Mouse (Mus musculus): Measurements from ENCODE around the gene Rhcg. TPM values are rescaled to one million over a fixed set of nuclear protein-coding genes. Genes with fewer than 3 reads are reported as not detected.

Gene Rhcg
- polyA plus RNA-seq (2016; fragmentation: Nextera tagmentation; extraction: Ambion mirVana): 0.15 TPM in 1 of 2 replicates, not detected in the other

DNA sequence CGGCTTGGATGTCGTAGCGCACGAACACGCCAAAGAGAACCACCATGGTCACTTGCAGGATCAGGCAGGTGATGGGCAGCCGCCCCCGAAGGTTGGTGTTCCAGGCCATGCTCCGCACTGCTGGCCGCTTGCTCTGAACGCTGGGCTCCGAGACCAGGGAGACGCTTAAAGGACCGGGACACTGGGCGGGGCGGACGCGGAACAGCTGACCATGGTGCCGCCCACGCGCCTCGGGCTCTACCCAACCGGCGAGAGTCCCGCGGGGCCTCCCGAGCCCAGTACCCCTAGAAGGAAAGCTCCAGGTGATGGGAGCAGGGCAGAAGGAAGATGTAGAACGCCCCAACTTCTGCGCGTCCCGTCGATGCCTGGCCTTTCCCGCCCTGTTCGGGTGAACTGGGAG lies at the start of gene Rhcg:
TSS of gene Rhcg (minus strand) at position 240 of the 400 bp plus-strand sequence.
- 10% methylated on average over 33 of the region's 33 CpGs for WGBS
- ATAC-seq (ENCODE audit: insufficient number of reproducible peaks, insufficient read depth, low FRiP score, low TSS enrichment, low read depth): no peak
- H3K4me2 ChIP-seq: peak within 1 kb of the TSS; percentile 44
- no peaks in the 10 kb centered on the region for H3K4me1 ChIP-seq (replicated peaks)
- no peak within 1 kb of the TSS for H3K27ac ChIP-seq
- H3K4me3 ChIP-seq (replicated peaks): peak within 1 kb of the TSS; percentile 24
- H3K9ac ChIP-seq (replicated peaks): no peak within 1 kb of the TSS
- no peaks in the 10 kb centered on the region for H3K36me3 ChIP-seq
- no peaks in the 10 kb centered on the region for H3K9me3 ChIP-seq
- H3K27me3 ChIP-seq: peaks cover 71% of the 10 kb centered on the region

DNA sequence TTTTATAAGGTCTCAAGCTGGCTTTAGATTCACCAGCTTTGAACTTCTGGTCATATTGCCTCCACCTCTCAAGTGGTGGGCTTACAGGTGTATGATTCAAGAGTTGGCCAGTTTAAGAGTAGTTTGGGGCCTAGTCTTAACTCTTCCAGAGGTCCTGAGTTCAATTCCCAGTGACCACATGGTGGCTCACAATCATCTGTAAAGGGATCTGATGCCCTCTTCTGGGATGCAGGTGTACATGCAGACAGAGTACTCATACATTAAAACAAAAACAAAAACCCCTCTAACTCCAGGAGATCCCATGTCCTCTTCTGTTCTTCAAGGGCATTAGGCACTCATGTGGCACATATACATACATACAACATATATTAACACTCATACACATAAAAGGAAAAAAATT lies 49.2 kb upstream of the Rhcg start:
- Histone ChIP-seq H3K27ac (no peak overlapping the region), H3K4me2 (no peak overlapping the region), H3K4me3 (replicated peaks) (no peak overlapping the region), H3K9ac (replicated peaks) (no peak overlapping the region), H3K4me1 (replicated peaks) (peaks cover 18% of the 10 kb centered on the region), H3K36me3 (peaks cover 69% of the 10 kb centered on the region), H3K27me3 (no peaks in the 10 kb centered on the region), H3K9me3 (no peaks in the 10 kb centered on the region)
- no peak for ATAC-seq (ENCODE audit: insufficient number of reproducible peaks, insufficient read depth, low FRiP score, low TSS enrichment, low read depth)

DNA sequence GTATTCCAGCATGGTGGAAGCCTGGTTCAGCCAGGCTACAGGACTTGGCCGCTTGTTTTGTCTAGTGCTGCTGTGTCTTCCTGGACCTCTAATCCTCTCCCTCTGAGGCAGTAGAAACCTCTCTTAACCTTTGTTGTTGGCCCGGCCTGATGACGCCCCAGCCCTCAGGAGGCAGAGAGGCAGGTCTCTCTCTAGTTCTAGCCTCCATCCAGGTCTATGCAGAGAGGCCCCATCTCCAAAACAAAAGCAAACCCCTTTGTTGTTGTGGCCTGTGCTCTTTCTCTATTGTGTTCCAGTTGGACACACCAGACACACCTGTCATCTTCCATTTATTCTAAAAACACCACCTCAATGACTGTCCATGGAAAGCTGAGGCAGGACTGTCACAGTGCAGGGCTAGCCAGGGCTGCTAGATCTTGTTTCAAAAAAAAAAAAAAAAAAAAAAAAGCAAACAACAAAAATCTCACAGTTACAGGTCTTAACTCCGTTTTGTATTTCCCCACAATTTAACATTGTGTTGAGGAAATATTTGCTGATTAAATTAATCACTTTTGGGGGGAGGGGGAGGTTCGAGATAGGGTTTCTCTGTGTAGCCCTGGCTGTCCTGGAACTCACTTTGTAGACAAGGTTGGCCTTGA lies 43.9 kb upstream of the Rhcg start:
- H3K27ac ChIP-seq: no peak overlapping the region
- H3K27me3 ChIP-seq: peaks cover 3% of the 10 kb centered on the region; the same call in 1 of the 2 replicates
- peak overlapping the region; percentile 78 for H3K4me2 ChIP-seq
- peaks cover 28% of the 10 kb centered on the region for H3K4me1 ChIP-seq (replicated peaks)
- H3K36me3 ChIP-seq: peaks cover 19% of the 10 kb centered on the region
- peak overlapping the region; percentile 92 for H3K4me3 ChIP-seq (replicated peaks)
- H3K9me3 ChIP-seq: no peaks in the 10 kb centered on the region
- peak overlapping the region; percentile 87 for H3K9ac ChIP-seq (replicated peaks)
- 15% methylated on average over 5 of the region's 5 CpGs for WGBS
- no peak for ATAC-seq (ENCODE audit: insufficient number of reproducible peaks, insufficient read depth, low FRiP score, low TSS enrichment, low read depth)

DNA sequence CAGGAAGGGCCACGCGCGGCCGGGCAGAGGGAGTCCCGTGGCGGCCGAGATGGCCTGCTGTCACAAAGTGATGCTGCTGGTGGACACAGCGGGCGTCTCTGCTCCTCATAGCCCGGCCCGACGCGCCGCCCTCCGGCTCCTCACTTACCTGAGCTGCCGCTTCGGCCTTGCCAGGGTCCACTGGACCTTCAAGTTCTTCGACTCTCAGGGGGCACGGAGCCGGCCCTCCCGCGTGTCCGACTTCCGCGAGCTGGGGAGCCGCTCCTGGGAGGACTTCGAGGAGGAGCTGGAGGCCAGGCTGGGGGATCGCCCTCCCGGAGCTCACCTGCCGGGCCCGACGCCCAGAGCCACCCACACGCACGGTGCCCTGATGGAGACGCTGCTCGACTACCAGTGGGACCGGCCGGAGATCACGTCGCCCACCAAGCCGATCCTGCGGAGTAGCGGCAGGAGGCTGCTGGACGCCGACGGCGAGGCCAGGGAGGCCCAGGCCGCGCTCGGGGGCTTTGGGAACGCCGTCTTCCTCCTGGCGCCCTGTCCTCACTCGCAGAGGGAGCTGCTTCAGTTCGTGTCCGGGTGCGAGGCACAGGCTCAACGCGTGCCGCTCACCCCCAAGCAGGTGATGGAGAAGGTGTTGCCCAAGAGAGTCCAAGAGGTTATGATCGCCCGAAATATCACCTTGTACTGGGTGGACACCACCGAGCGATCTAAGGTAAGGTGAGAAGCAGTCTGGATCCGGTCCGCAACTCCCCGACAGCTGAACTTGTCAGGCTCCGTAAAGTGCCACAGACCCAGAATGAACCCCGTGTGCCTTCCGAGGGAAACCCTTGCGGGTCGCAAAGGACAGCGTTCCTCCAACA lies 43.1 kb upstream of the Rhcg start:
- Histone ChIP-seq H3K4me2 (peak overlapping the region; percentile 78), H3K9me3 (no peaks in the 10 kb centered on the region), H3K27me3 (peaks cover 3% of the 10 kb centered on the region; the same call in 1 of the 2 replicates), H3K4me3 (replicated peaks) (peak overlapping the region; percentile 92), H3K36me3 (peaks cover 10% of the 10 kb centered on the region; the same call in 1 of the 2 replicates), H3K4me1 (replicated peaks) (peaks cover 28% of the 10 kb centered on the region), H3K9ac (replicated peaks) (peak overlapping the region; percentile 87), H3K27ac (peak overlapping the region; percentile 58)
- WGBS: under 1% methylated on average over 73 of the region's 73 CpGs
- ATAC-seq (ENCODE audit: insufficient number of reproducible peaks, insufficient read depth, low FRiP score, low TSS enrichment, low read depth): peak; percentile 33; the same call in 1 of the 2 replicates

DNA sequence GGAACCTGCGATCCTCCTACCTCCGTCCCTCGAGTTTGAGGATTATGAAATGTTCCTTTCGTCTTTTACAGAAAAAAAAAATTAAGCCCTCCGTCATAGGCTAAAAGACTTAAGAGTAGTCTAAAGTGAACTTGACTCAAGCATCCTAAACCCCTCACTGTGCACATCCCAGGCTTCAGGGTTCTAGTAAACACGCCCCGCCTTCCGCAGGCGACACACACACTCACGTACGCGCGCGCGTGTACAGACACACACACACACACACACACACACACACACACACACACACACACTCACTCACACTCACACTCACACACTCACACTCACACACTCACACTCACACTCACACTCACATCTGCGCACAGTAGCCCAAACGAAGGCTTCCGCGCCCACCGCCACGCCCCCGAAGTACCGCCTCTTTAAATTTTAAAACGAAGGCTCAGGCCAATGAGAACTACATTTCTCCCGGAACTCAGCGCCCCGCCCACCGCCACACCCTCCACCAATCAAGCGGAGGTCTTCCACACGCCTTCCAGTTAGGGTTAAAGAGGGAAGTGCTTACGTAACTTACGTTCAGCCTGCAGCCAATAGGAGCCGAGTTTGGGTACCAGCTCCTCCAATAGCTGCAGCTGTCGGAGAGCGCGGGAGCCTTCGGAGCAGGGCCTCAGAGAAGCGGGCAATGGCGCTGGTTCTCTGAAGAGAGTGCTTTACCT lies 42.3 kb upstream of the Rhcg start, which contains the start of gene Ticrr:
TSS of gene Ticrr (plus strand) at position 619 of the 713 bp plus-strand sequence.
- H3K4me3 ChIP-seq (replicated peaks): peak within 1 kb of the TSS; percentile 92
- ATAC-seq (ENCODE audit: insufficient number of reproducible peaks, insufficient read depth, low FRiP score, low TSS enrichment, low read depth): peak; percentile 99
- peaks cover 28% of the 10 kb centered on the region for H3K4me1 ChIP-seq (replicated peaks)
- H3K27me3 ChIP-seq: peaks cover 3% of the 10 kb centered on the region; the same call in 1 of the 2 replicates
- H3K9me3 ChIP-seq: no peaks in the 10 kb centered on the region
- H3K27ac ChIP-seq: peak within 1 kb of the TSS; percentile 58
- WGBS: under 1% methylated on average over 39 of the region's 39 CpGs
- peak within 1 kb of the TSS; percentile 87 for H3K9ac ChIP-seq (replicated peaks)
- H3K4me2 ChIP-seq: peak within 1 kb of the TSS; percentile 78
- peaks cover 7% of the 10 kb centered on the region; the same call in 1 of the 2 replicates for H3K36me3 ChIP-seq

DNA sequence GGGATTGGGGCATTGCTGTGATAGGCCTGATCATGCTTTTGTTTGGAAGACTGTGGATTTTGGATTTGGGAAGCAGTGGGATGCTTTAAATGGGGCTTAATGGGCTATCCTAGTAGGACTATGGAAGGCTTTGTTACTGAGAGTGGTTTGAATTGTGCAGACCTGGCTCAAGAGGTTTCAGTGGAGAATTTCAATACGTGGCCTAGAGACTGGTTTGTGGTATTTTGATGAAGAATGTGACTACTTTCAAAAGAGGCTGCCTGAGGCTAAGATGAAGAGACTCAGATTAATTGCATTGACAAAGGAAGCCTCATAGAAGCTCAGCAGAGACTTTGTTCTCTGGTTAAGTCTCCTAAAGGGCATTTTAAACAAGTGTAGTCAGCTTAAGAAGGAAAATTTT lies 37.1 kb upstream of the Rhcg start:
- no peaks in the 10 kb centered on the region for H3K9me3 ChIP-seq
- no peak overlapping the region for H3K4me2 ChIP-seq
- H3K27me3 ChIP-seq: peaks cover 3% of the 10 kb centered on the region; the same call in 1 of the 2 replicates
- no peaks in the 10 kb centered on the region; the same call in 1 of the 2 replicates for H3K4me1 ChIP-seq (replicated peaks)
- H3K9ac ChIP-seq (replicated peaks): no peak overlapping the region
- no peak overlapping the region for H3K4me3 ChIP-seq (replicated peaks)
- ATAC-seq (ENCODE audit: insufficient number of reproducible peaks, insufficient read depth, low FRiP score, low TSS enrichment, low read depth): no peak
- WGBS: 56% methylated on average over 1 of the region's 1 CpGs
- H3K36me3 ChIP-seq: no peaks in the 10 kb centered on the region
- H3K27ac ChIP-seq: no peak overlapping the region

DNA sequence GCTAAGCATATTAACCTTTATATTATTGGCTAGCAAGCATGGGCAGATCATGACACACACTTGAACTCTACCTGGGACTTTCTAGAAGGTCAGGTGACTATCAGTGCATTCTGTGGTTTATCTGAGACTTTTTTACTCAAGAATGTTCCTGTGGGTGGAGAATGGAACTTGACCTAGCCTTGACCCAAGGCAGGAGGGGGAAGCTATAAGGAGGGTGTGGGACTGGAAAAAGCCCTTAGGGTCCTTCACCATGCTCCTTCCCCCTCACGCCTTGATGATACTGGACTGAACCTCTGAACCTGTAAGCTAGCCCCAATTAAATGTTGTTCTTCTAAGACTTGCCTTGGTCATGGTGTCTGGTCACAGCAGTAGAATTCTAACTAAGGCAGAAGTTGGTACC lies 36.7 kb upstream of the Rhcg start:
- H3K27me3 ChIP-seq: peaks cover 3% of the 10 kb centered on the region; the same call in 1 of the 2 replicates
- no peaks in the 10 kb centered on the region for H3K36me3 ChIP-seq
- ATAC-seq (ENCODE audit: insufficient number of reproducible peaks, insufficient read depth, low FRiP score, low TSS enrichment, low read depth): no peak
- no peak overlapping the region for H3K4me2 ChIP-seq
- H3K4me3 ChIP-seq (replicated peaks): no peak overlapping the region
- H3K9me3 ChIP-seq: no peaks in the 10 kb centered on the region
- no peak overlapping the region for H3K9ac ChIP-seq (replicated peaks)
- 84% methylated on average over 1 of the region's 1 CpGs for WGBS
- H3K4me1 ChIP-seq (replicated peaks): no peaks in the 10 kb centered on the region; the same call in 1 of the 2 replicates
- no peak overlapping the region for H3K27ac ChIP-seq

DNA sequence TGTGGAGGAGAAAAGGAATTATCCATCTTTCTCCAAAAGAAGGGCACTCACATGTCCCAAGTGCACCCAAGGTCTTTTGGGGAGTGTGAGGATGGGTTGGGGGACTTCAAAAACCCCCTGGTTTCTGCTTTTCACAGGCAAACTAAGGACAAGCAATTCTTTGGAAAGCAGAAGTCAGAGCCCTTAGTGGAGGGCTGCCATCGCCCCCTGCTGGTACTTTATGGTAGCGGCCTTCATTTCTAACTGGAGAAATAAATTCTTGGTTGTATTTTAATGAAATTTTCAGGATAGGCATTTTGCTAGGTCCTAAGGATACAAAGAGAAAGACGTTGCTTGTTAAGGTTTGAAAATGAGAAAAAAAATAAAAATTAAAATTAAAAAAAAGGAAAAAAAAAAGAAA lies 31.5 kb upstream of the Rhcg start:
- H3K9ac ChIP-seq (replicated peaks): no peak overlapping the region
- no peak overlapping the region for H3K4me3 ChIP-seq (replicated peaks)
- no peaks in the 10 kb centered on the region for H3K9me3 ChIP-seq
- 9% methylated on average over 3 of the region's 3 CpGs for WGBS
- no peaks in the 10 kb centered on the region for H3K4me1 ChIP-seq (replicated peaks)
- no peak for ATAC-seq (ENCODE audit: insufficient number of reproducible peaks, insufficient read depth, low FRiP score, low TSS enrichment, low read depth)
- no peaks in the 10 kb centered on the region for H3K36me3 ChIP-seq
- H3K4me2 ChIP-seq: no peak overlapping the region
- H3K27me3 ChIP-seq: no peaks in the 10 kb centered on the region
- no peak overlapping the region for H3K27ac ChIP-seq

DNA sequence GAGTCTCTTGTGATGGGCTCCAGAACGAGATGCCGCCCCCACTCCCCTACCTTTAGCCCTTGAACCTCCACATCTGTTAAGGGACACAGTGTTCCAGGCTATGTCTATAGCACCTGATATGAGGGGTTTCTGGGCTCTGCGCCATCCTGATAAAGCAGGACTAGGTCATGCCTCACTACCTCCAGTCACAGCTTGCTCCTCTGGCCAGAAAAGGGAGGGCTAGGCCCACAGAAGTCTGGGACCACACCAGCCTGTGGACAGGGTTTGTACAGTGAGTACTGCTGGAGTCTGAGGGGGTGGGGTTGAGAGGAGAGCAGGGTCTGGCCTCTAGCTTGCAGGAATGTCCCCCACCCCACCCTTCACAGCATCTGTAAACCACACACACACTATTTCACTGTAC lies 29.8 kb upstream of the Rhcg start:
- H3K27me3 ChIP-seq: no peaks in the 10 kb centered on the region
- ATAC-seq (ENCODE audit: insufficient number of reproducible peaks, insufficient read depth, low FRiP score, low TSS enrichment, low read depth): no peak

DNA sequence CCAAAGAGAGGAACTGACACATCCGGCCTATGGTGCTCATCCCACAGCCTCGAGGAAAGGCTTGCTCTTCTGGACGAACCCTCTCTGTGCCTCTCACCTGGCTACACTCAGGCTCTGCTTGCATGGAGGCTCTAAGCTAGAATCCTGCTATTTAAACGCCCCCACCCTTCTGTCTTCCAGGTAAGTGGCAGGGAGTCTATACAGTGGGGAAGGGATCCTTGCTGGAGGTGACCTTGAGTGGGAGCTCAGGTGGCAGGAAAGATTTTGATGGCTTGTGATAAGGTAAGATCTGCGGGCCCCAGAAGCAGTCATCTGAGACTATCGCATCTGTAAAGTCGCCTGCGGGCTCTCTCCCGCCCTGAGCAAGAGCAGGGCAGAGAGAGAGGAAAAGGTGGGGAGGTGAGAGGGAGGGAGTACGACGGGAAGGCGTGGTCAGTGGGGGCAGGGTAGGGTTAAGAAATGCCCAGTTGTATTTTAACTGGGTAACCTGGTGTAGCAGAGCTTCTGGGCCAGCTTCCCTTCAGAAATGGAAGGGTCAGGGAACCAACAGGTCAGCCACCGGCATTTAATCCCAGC lies 14.4 kb upstream of the Rhcg start:
- no peak overlapping the region for H3K4me2 ChIP-seq
- H3K4me3 ChIP-seq (replicated peaks): no peak overlapping the region
- H3K9ac ChIP-seq (replicated peaks): no peak overlapping the region
- H3K27ac ChIP-seq: no peak overlapping the region
- no peaks in the 10 kb centered on the region for H3K36me3 ChIP-seq
- H3K27me3 ChIP-seq: peaks cover 28% of the 10 kb centered on the region
- H3K4me1 ChIP-seq (replicated peaks): no peaks in the 10 kb centered on the region
- H3K9me3 ChIP-seq: no peaks in the 10 kb centered on the region
- ATAC-seq (ENCODE audit: insufficient number of reproducible peaks, insufficient read depth, low FRiP score, low TSS enrichment, low read depth): no peak
- 20% methylated on average over 13 of the region's 13 CpGs for WGBS

More for the DNA sequence above, 29.8 kb upstream of the Rhcg start:
- Histone ChIP-seq H3K4me2 (no peak overlapping the region), H3K4me3 (replicated peaks) (no peak overlapping the region), H3K36me3 (no peaks in the 10 kb centered on the region), H3K27ac (no peak overlapping the region), H3K4me1 (replicated peaks) (no peaks in the 10 kb centered on the region), H3K9me3 (no peaks in the 10 kb centered on the region), H3K9ac (replicated peaks) (no peak overlapping the region)
- WGBS: 88% methylated on average over 3 of the region's 3 CpGs
